Mouse (Mus musculus): ENCODE data around the gene Lyl1.

DNA sequence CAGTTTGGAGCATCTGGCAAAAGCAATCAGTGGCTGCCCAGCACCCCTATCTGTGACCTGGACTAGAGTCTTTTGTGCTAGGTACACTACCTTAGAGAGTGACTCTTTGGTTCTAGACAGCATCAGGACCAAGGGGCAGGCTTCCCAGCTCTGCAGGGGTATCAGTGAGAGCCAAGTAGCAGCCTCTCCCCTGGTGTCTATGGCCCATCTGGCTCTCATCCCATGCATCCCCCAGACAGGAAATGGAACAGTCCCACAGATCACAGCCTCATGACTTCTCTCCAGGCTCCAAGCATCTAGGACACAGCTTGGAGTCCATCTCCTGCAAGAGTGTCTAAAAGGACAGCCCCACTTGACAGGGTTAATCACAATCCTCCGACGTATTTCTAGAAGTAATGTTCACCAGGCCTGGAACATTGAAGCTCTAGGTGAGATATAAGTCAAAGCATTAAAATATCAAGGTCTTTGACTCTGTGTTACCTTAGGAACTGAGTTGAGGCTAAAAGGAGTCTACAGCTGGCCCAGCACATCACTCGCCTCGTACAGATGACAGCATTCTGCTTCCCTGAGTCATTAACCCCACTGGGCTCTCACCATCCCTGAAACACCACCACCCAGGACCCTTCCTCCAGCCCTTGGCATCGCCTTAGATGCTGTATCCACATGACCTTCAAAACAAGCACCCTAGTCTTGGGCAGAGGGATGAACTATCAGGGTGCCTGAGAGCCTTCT lies 17.9 kb downstream of the Lyl1 start:
- TF ChIP-seq CTCF (IDR thresholded peaks at IDR 0.05; ENCODE audit: extremely low read depth, insufficient read length, insufficient replicate concordance, low read depth, low read length): no peak
- no peak for TF ChIP-seq POLR2A (IDR thresholded peaks at IDR 0.05; ENCODE audit: low read depth, low read length)
